Mouse (Mus musculus) midbrain, embryonic 15.5 days (tissue): ENCODE data around the gene Zfp553. TPM values are rescaled to one million over a fixed set of nuclear protein-coding genes. Genes with fewer than 3 reads are reported as not detected.

Source experiments
- ATAC-seq: fragments of 200-750 bp; cut with Nextera tagmentation; replicated peaks from 2 replicates; pipeline ENCODE4 v1.8.0; 2017; ENCODE audit warnings: moderate TSS enrichment
- H3K27ac ChIP-seq: fragments of 300-500 bp; sonication (generic); 2 replicates; pipeline ENCODE4 v1.5.1; 2015; ENCODE audit warnings: mild to moderate bottlenecking, inconsistent platforms
- H3K27me3 ChIP-seq: fragments of 300-500 bp; sonication (generic); replicated peaks from 2 replicates; pipeline ENCODE4 v1.6.1; 2015; ENCODE audit warnings: inconsistent platforms
- H3K36me3 ChIP-seq: fragments of 300-500 bp; sonication (generic); replicated peaks from 2 replicates; pipeline ENCODE4 v1.6.1; 2015; ENCODE audit warnings: inconsistent platforms
- H3K4me1 ChIP-seq: fragments of 300-500 bp; sonication (generic); 2 replicates; pipeline ENCODE4 v1.6.1; 2015; ENCODE audit warnings: inconsistent platforms
- H3K4me2 ChIP-seq: fragments of 300-500 bp; sonication (generic); 2 replicates; pipeline ENCODE4 v1.6.1; 2015; ENCODE audit warnings: inconsistent platforms, mild to moderate bottlenecking, moderate library complexity
- H3K4me3 ChIP-seq: fragments of 300-500 bp; sonication (generic); 2 replicates; pipeline ENCODE4 v1.5.1; 2015; ENCODE audit warnings: mild to moderate bottlenecking, inconsistent platforms
- H3K9ac ChIP-seq: fragments of 300-500 bp; sonication (generic); 2 replicates; pipeline ENCODE4 v1.6.1; 2015; ENCODE audit warnings: mild to moderate bottlenecking, inconsistent platforms
- H3K9me3 ChIP-seq: fragments of 300-500 bp; sonication (generic); 2 replicates; pipeline ENCODE4 v1.6.1; 2016; ENCODE audit warnings: inconsistent platforms
- WGBS: fragments of 180-500 bp; shearing (Covaris S2); methylation state at CpG from one replicate; pipeline ENCODE4 v1.1.7; 2015; ENCODE audit warnings: mixed read lengths; 5-methylcytosine and 5-hydroxymethylcytosine counted together
- polyA plus RNA-seq: library from polyadenylated mRNA; unstranded; fragments of >200 nt; fragmentation: Nextera tagmentation; extraction: Ambion mirVana; gene quantifications from 2 replicates; pipeline ENCODE4 v1.2.1, GENCODE M21; 2015

Gene Zfp553
- polyA plus RNA-seq, 1 experiment from 2014 or later, result 64.1 TPM

GRCm38 (mm10) chr7:127224616-127225015 is 8.2 kb upstream of the Zfp553 start:
- no peak overlapping the region for H3K4me2 ChIP-seq
- H3K9me3 ChIP-seq, result no peaks in the 10 kb centered on the region
- H3K27me3 ChIP-seq, result no peaks in the 10 kb centered on the region
- no peak overlapping the region for H3K27ac ChIP-seq
- no peaks in the 10 kb centered on the region for H3K36me3 ChIP-seq
- WGBS, result 90% methylated on average over 6 of the region's 6 CpGs
- H3K4me1 ChIP-seq, result peaks cover under 1% of the 10 kb centered on the region; the same call in 1 of the 2 replicates
- H3K4me3 ChIP-seq, result no peak overlapping the region
- H3K9ac ChIP-seq, result no peak overlapping the region
- no peak for ATAC-seq

GRCm38 (mm10) chr7:127225147-127225995 is 7.5 kb upstream of the Zfp553 start:
- ATAC-seq, result no peak
- Histone ChIP-seq H3K4me1 (peaks cover 8% of the 10 kb centered on the region), H3K4me3 (no peak overlapping the region), H3K4me2 (no peak overlapping the region), H3K27ac (no peak overlapping the region), H3K9ac (no peak overlapping the region), H3K36me3 (no peaks in the 10 kb centered on the region), H3K9me3 (no peaks in the 10 kb centered on the region), H3K27me3 (no peaks in the 10 kb centered on the region)
- 87% methylated on average over 11 of the region's 11 CpGs for WGBS

- no peak overlapping the region for H3K4me2 ChIP-seq
- 61% methylated on average over 4 of the region's 4 CpGs for WGBS
- H3K4me3 ChIP-seq, result no peak overlapping the region
- no peak overlapping the region for H3K9ac ChIP-seq
- no peak overlapping the region for H3K27ac ChIP-seq
- H3K36me3 ChIP-seq, result no peaks in the 10 kb centered on the region
- no peaks in the 10 kb centered on the region for H3K27me3 ChIP-seq
- no peaks in the 10 kb centered on the region for H3K9me3 ChIP-seq
- H3K4me1 ChIP-seq, result peaks cover 24% of the 10 kb centered on the region
- ATAC-seq, result no peak
Observed at GRCm38 (mm10) chr7:127228615-127229303, 4.1 kb upstream of the Zfp553 start.

- H3K27ac ChIP-seq, result peak overlapping the region; percentile 99; the same call in 1 of the 2 replicates
- H3K9me3 ChIP-seq, result no peaks in the 10 kb centered on the region
- ATAC-seq, result no peak
- H3K27me3 ChIP-seq, result no peaks in the 10 kb centered on the region
- peaks cover 37% of the 10 kb centered on the region for H3K4me1 ChIP-seq
- peak overlapping the region; percentile 62 for H3K4me2 ChIP-seq
- peak overlapping the region; percentile 99; the same call in 1 of the 2 replicates for H3K9ac ChIP-seq
- H3K4me3 ChIP-seq, result peak overlapping the region; percentile 97
- H3K36me3 ChIP-seq, result peaks cover 12% of the 10 kb centered on the region
- WGBS, result 74% methylated on average over 3 of the region's 3 CpGs
Observed at GRCm38 (mm10) chr7:127231376-127231775, 1.5 kb upstream of the Zfp553 start.

- no peak for ATAC-seq
- H3K9ac ChIP-seq, result peak overlapping the region; percentile 99
- H3K9me3 ChIP-seq, result no peaks in the 10 kb centered on the region
- H3K27ac ChIP-seq, result peak overlapping the region; percentile 99
- peaks cover 37% of the 10 kb centered on the region for H3K4me1 ChIP-seq
- H3K27me3 ChIP-seq, result no peaks in the 10 kb centered on the region
- H3K36me3 ChIP-seq, result peaks cover 19% of the 10 kb centered on the region
- peak overlapping the region; percentile 97 for H3K4me3 ChIP-seq
- H3K4me2 ChIP-seq, result peak overlapping the region; percentile 62
- WGBS, result 3% methylated on average over 20 of the region's 20 CpGs
Observed at GRCm38 (mm10) chr7:127231826-127232621, 837 bp upstream of the Zfp553 start.

- Histone ChIP-seq H3K4me1 (peaks cover 40% of the 10 kb centered on the region), H3K4me2 (peak overlapping the region; percentile 62), H3K36me3 (peaks cover 32% of the 10 kb centered on the region), H3K9me3 (no peaks in the 10 kb centered on the region), H3K4me3 (peak overlapping the region; percentile 97), H3K27me3 (no peaks in the 10 kb centered on the region), H3K9ac (peak overlapping the region; percentile 99), H3K27ac (peak overlapping the region; percentile 99)
- peak; percentile 48 for ATAC-seq
- 0% methylated on average over 27 of the region's 27 CpGs for WGBS
Observed at GRCm38 (mm10) chr7:127233368-127233749, 498 bp downstream of the Zfp553 start.

GRCm38 (mm10) chr7:127233765-127234164 is 904 bp downstream of the Zfp553 start:
- ATAC-seq, result no peak
- Histone ChIP-seq H3K9me3 (no peaks in the 10 kb centered on the region), H3K9ac (peak overlapping the region; percentile 99), H3K4me1 (peaks cover 40% of the 10 kb centered on the region), H3K36me3 (peaks cover 36% of the 10 kb centered on the region), H3K27ac (peak overlapping the region; percentile 99), H3K4me3 (peak overlapping the region; percentile 97), H3K4me2 (peak overlapping the region; percentile 62), H3K27me3 (no peaks in the 10 kb centered on the region)
- 9% methylated on average over 9 of the region's 9 CpGs for WGBS

- H3K4me2 ChIP-seq, result peak overlapping the region; percentile 62
- WGBS, result 94% methylated on average over 2 of the region's 2 CpGs
- peaks cover 38% of the 10 kb centered on the region for H3K4me1 ChIP-seq
- H3K4me3 ChIP-seq, result no peak overlapping the region
- no peak for ATAC-seq
- H3K36me3 ChIP-seq, result peaks cover 38% of the 10 kb centered on the region
- no peak overlapping the region for H3K27ac ChIP-seq
- no peak overlapping the region for H3K9ac ChIP-seq
- no peaks in the 10 kb centered on the region for H3K9me3 ChIP-seq
- no peaks in the 10 kb centered on the region for H3K27me3 ChIP-seq
Observed at GRCm38 (mm10) chr7:127234777-127235176, 1.9 kb downstream of the Zfp553 start.

- Histone ChIP-seq H3K4me3 (peak overlapping the region; percentile 97), H3K27me3 (no peaks in the 10 kb centered on the region), H3K9me3 (no peaks in the 10 kb centered on the region), H3K4me2 (peak overlapping the region; percentile 90), H3K36me3 (peaks cover 10% of the 10 kb centered on the region; the same call in 1 of the 2 replicates), H3K9ac (peak overlapping the region; percentile 79; the same call in 1 of the 2 replicates), H3K27ac (peak overlapping the region; percentile 81; the same call in 1 of the 2 replicates), H3K4me1 (peaks cover 26% of the 10 kb centered on the region)
- whole genome bisulfite sequencing, result 46% methylated on average over 2 of the region's 2 CpGs
- 0 out of 2 replicates have a peak, but pooled peaks have one; percentile 1 for ATAC-seq
Observed at GRCm38 (mm10) chr7:127243361-127243867, 10.6 kb downstream of the Zfp553 start.

- Histone ChIP-seq H3K4me1 (peaks cover 26% of the 10 kb centered on the region), H3K27me3 (no peaks in the 10 kb centered on the region), H3K4me3 (peak within 1 kb of the TSS; percentile 97), H3K9ac (peak within 1 kb of the TSS; percentile 79), H3K4me2 (peak within 1 kb of the TSS; percentile 90), H3K36me3 (peaks cover 5% of the 10 kb centered on the region; the same call in 1 of the 2 replicates), H3K9me3 (no peaks in the 10 kb centered on the region), H3K27ac (peak within 1 kb of the TSS; percentile 81)
- WGBS, result 1% methylated on average over 56 of the region's 56 CpGs
- peak; percentile 94 for ATAC-seq
Observed at GRCm38 (mm10) chr7:127243870-127244657, 11.2 kb downstream of the Zfp553 start, which contains the start of gene Zfp771. Gene Zfp771 (plus strand): TSS chr7:127244274.
